Mouse (Mus musculus) forebrain, embryonic 14.5 days (tissue): ENCODE data around the gene Ccdc96. TPM values are rescaled to one million over a fixed set of nuclear protein-coding genes. Genes with fewer than 3 reads are reported as not detected.
A peak's percentile ranks its signal among the peaks of the same experiment; 100 is the strongest.

Source experiments
- ATAC-seq: fragments of 200-750 bp; cut with Nextera tagmentation; 2 replicates; pipeline ENCODE4 v1.8.0; 2017; ENCODE audit warnings: mild to moderate bottlenecking, moderate library complexity
- DNase-seq: peaks from one replicate; pipeline ENCODE4 v3.0.0-alpha.2; 2015; ENCODE audit warnings: low spot score
- H3K27ac ChIP-seq: fragments of 300-500 bp; sonication (generic); 2 replicates; pipeline ENCODE4 v1.5.1; 2014; ENCODE audit warnings: low read depth, mild to moderate bottlenecking, control low read depth, low read length, moderate library complexity
- H3K27me3 ChIP-seq: fragments of 300-500 bp; sonication (generic); replicated peaks from 2 replicates; pipeline ENCODE4 v1.6.1; 2014; ENCODE audit warnings: low read length, control low read depth, mixed read lengths; ENCODE audit not compliant: control insufficient read depth, insufficient read depth
- H3K36me3 ChIP-seq: fragments of 300-500 bp; sonication (generic); 2 replicates; pipeline ENCODE4 v1.6.1; 2014; ENCODE audit warnings: low read length, control low read depth; ENCODE audit not compliant: control insufficient read depth, insufficient read depth
- H3K4me1 ChIP-seq: fragments of 300-500 bp; sonication (generic); 2 replicates; pipeline ENCODE4 v1.6.1; 2014; ENCODE audit warnings: antibody characterized with exemption, low read length, control low read depth; ENCODE audit not compliant: control insufficient read depth, insufficient read depth
- H3K4me2 ChIP-seq: fragments of 300-500 bp; sonication (generic); 2 replicates; pipeline ENCODE4 v1.6.1; 2014; ENCODE audit warnings: mild to moderate bottlenecking, control low read depth, low read length
- H3K4me3 ChIP-seq: fragments of 300-500 bp; sonication (generic); 2 replicates; pipeline ENCODE4 v1.5.1; 2014; ENCODE audit warnings: low read depth, low read length, control low read depth
- H3K9ac ChIP-seq: fragments of 300-500 bp; sonication (generic); 2 replicates; pipeline ENCODE4 v1.6.1; 2014; ENCODE audit warnings: mild to moderate bottlenecking, low read length, control low read depth, moderate library complexity
- H3K9me3 ChIP-seq: fragments of 300-500 bp; sonication (generic); replicated peaks from 2 replicates; pipeline ENCODE4 v1.6.1; 2016; ENCODE audit warnings: low read length, control low read depth, mixed read lengths; ENCODE audit not compliant: control insufficient read depth
- WGBS: fragments of 180-500 bp; shearing (Covaris S2); extraction: QIAGEN DNeasy Blood & Tissue Kit; methylation state at CpG from one replicate; pipeline ENCODE4 v1.1.7; 2014; 5-methylcytosine and 5-hydroxymethylcytosine counted together
- polyA plus RNA-seq: library from polyadenylated mRNA; unstranded; fragments of >200 nt; fragmentation: Nextera tagmentation; extraction: Ambion mirVana; gene quantifications from 2 replicates; pipeline ENCODE4 v1.2.1, GENCODE M21; 2014

Ccdc96 gene
- polyA plus RNA-seq, 1 experiment from 2014 or later: 2.8 TPM

DNA sequence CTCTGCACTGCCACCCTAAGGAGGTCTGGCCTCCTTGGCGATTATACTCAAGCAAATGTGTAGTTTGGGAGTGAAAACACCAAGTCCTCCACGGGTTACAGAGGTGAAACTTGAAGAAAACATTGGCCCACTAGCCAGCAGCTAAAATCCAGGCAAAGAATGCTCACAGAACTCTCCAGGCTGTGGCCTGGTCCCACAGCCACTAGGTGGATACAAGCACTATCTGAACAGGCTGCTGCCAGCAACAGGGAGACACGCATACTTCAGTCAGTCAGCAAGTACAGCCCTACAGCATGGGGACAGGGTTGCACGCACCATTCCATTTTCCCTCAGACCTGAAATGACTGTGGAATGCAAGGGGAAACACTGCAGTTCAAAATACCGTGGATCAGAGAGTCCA is 41.9 kb downstream of the Ccdc96 start:
- Histone ChIP-seq H3K27me3 (no peaks in the 10 kb centered on the region), H3K4me2 (no peak overlapping the region), H3K4me1 (peaks cover 17% of the 10 kb centered on the region), H3K9ac (no peak overlapping the region), H3K9me3 (no peaks in the 10 kb centered on the region), H3K4me3 (no peak overlapping the region), H3K27ac (no peak overlapping the region), H3K36me3 (peaks cover 36% of the 10 kb centered on the region)
- 80% methylated on average over 5 of the region's 5 CpGs for WGBS
- ATAC-seq (no peak), DNase-seq (no peak)

- no peaks in the 10 kb centered on the region for H3K27me3 ChIP-seq
- H3K4me1 ChIP-seq: peaks cover 17% of the 10 kb centered on the region
- H3K4me3 ChIP-seq: no peak overlapping the region
- DNase-seq (no peak), ATAC-seq (no peak)
- no peak overlapping the region for H3K9ac ChIP-seq
- no peak overlapping the region for H3K27ac ChIP-seq
- no peak overlapping the region for H3K4me2 ChIP-seq
- peaks cover 30% of the 10 kb centered on the region for H3K36me3 ChIP-seq
- WGBS: 82% methylated on average over 2 of the region's 2 CpGs
- no peaks in the 10 kb centered on the region for H3K9me3 ChIP-seq
These were observed 42.5 kb downstream of the Ccdc96 start for GRCm38 (mm10) chr5:36526921-36527320.

GRCm38 (mm10) chr5:36529698-36530097 is 45.3 kb downstream of the Ccdc96 start:
- Histone ChIP-seq H3K27ac (peak overlapping the region; percentile 78), H3K36me3 (peaks cover 3% of the 10 kb centered on the region; the same call in 1 of the 2 replicates), H3K27me3 (no peaks in the 10 kb centered on the region), H3K4me3 (peak overlapping the region; percentile 83), H3K4me2 (peak overlapping the region; percentile 81), H3K9ac (peak overlapping the region; percentile 96), H3K4me1 (peaks cover 17% of the 10 kb centered on the region), H3K9me3 (no peaks in the 10 kb centered on the region)
- DNase-seq: no peak
- no peak for ATAC-seq
- 3% methylated on average over 5 of the region's 5 CpGs for WGBS

DNA sequence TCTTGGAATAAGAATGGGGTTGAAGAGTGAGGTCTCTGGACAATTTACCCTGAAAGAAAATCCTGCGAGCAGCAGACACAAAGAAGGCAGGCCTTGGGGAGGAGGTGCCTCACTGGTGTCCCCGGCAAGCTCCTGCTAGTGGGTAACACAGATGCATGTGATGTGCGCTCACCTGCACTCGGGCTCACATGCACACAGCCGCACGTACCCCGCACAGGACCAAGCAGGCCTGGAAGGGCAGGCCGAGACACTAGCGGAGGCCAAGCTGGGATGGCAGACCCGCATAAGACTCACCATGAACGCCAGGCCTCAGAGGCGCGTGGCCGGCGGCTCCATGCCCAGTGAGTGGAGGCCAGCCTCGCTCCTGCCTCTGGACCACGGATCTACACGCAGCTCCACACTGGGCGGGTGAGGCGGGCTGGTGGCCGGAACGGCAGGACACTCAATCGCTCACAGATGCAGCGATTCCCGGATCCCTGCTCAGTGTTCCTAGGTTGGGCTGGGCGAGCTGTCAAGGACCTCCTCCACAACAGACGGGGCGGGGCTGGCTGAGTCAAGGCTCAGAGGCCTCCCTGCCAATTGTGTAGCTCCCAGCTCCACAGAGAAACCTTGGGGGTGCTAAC is 45.9 kb downstream of the Ccdc96 start:
- H3K4me1 ChIP-seq: peaks cover 17% of the 10 kb centered on the region
- no peaks in the 10 kb centered on the region for H3K27me3 ChIP-seq
- peak overlapping the region; percentile 83 for H3K4me3 ChIP-seq
- H3K36me3 ChIP-seq: no peaks in the 10 kb centered on the region
- peak overlapping the region; percentile 81 for H3K4me2 ChIP-seq
- DNase-seq (peak; percentile 96), ATAC-seq (peak; percentile 98)
- H3K9ac ChIP-seq: peak overlapping the region; percentile 96
- peak overlapping the region; percentile 78 for H3K27ac ChIP-seq
- under 1% methylated on average over 28 of the region's 28 CpGs for WGBS
- H3K9me3 ChIP-seq: no peaks in the 10 kb centered on the region

DNA sequence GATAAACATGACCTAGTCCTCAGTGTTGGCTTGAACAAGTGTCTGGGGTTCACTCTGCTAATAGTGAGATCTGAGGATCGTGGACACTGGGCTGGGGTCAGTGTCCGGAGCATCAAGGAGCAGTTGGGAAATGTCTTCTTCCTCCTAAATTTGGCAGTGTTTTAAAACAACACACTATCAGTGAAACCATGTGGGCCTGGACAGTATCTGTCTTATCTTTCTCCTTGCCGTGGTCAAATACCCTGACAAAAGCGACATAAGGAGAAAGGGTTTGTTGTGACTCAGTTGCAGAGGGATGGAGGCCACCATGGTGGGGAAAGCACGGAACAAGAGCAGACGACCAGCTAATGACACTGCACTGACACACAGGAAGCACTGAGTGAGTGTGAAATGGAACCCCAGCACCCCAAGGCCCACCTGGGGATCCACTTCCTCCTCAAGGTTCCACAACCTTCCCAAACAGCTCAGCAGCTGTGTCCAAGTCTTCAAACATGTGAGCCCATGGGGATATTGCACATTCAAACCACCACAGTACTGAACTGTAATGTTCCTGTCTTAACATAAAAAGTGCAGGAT is 50.2 kb downstream of the Ccdc96 start:
- no peak for ATAC-seq
- Histone ChIP-seq H3K9me3 (no peaks in the 10 kb centered on the region), H3K9ac (no peak overlapping the region), H3K27me3 (no peaks in the 10 kb centered on the region), H3K36me3 (no peaks in the 10 kb centered on the region), H3K27ac (no peak overlapping the region), H3K4me1 (peaks cover 2% of the 10 kb centered on the region), H3K4me3 (no peak overlapping the region), H3K4me2 (no peak overlapping the region)
- DNase-seq: no peak
- WGBS: 91% methylated on average over 6 of the region's 6 CpGs

GRCm38 (mm10) chr5:36535438-36536176 is 51.2 kb downstream of the Ccdc96 start:
- DNase-seq: no peak
- Histone ChIP-seq H3K4me1 (no peaks in the 10 kb centered on the region), H3K4me2 (no peak overlapping the region), H3K27me3 (no peaks in the 10 kb centered on the region), H3K9me3 (no peaks in the 10 kb centered on the region), H3K27ac (no peak overlapping the region), H3K9ac (no peak overlapping the region), H3K36me3 (no peaks in the 10 kb centered on the region), H3K4me3 (no peak overlapping the region)
- WGBS: 85% methylated on average over 6 of the region's 6 CpGs
- ATAC-seq: no peak

- WGBS: 91% methylated on average over 3 of the region's 3 CpGs
- Histone ChIP-seq H3K9ac (no peak overlapping the region), H3K27ac (no peak overlapping the region), H3K9me3 (no peaks in the 10 kb centered on the region), H3K4me1 (no peaks in the 10 kb centered on the region), H3K4me2 (no peak overlapping the region), H3K36me3 (no peaks in the 10 kb centered on the region), H3K4me3 (no peak overlapping the region), H3K27me3 (no peaks in the 10 kb centered on the region)
- no peak for ATAC-seq
- no peak for DNase-seq
These were observed 52.0 kb downstream of the Ccdc96 start for GRCm38 (mm10) chr5:36536424-36536823.
